Mouse (Mus musculus): ENCODE results near the gene Mgmt. TPM values are rescaled to one million over a fixed set of nuclear protein-coding genes. Genes with fewer than 3 reads are reported as not detected.

The Mgmt gene
- total and polyA plus RNA-seq, 3 experiments = not detected

- no peak overlapping the region for H3K27ac ChIP-seq (ENCODE audit: control insufficient read depth, low read depth, low read length)
- H3K36me3 ChIP-seq (ENCODE audit: control insufficient read depth in 1 of 2, insufficient read depth in 2 of 2, low read length in 2 of 2) = no peaks in the 10 kb centered on the region
- no peaks in the 10 kb centered on the region for H3K9me3 ChIP-seq (replicated peaks; ENCODE audit: insufficient read depth, low read length)
- no peak overlapping the region for H3K4me3 ChIP-seq (ENCODE audit: control insufficient read depth in 1 of 2, insufficient read depth in 1 of 2, low read depth in 2 of 2, low read length in 2 of 2)
- no peak overlapping the region for H3K9ac ChIP-seq (ENCODE audit: control insufficient read depth, low read depth, low read length, poor library complexity, severe bottlenecking)
- H3K4me1 ChIP-seq (ENCODE audit: control insufficient read depth in 1 of 2, insufficient read depth in 2 of 2, low read length in 2 of 2) = no peaks in the 10 kb centered on the region
- no peaks in the 10 kb centered on the region for H3K79me2 ChIP-seq (ENCODE audit: control insufficient read depth, insufficient read depth, low read length, poor library complexity)
- no peaks in the 10 kb centered on the region for H3K27me3 ChIP-seq (ENCODE audit: control insufficient read depth in 1 of 2, insufficient read depth in 2 of 2, low read length in 2 of 2)
- no peak for DNase-seq (ENCODE audit: low read depth, low spot score)
- TF ChIP-seq NRF1 (IDR thresholded peaks at IDR 0.05; ENCODE audit: insufficient read depth, low read depth, low read length, poor library complexity, severe bottlenecking) (no peak), MAX (IDR thresholded peaks at IDR 0.05; ENCODE audit: low read length) (no peak), HCFC1 (IDR thresholded peaks at IDR 0.05; ENCODE audit: low read depth, low read length) (no peak), TBP (IDR thresholded peaks at IDR 0.05; ENCODE audit: low read depth, low read length) (no peak), POLR2AphosphoS5 (IDR thresholded peaks at IDR 0.05; ENCODE audit: borderline replicate concordance, low read depth, low read length) (no peak), SIN3A (IDR thresholded peaks at IDR 0.05; ENCODE audit: low read length) (no peak), USF2 (IDR thresholded peaks at IDR 0.05; ENCODE audit: borderline replicate concordance in 1 of 2, insufficient read depth in 1 of 2, low read depth in 1 of 2, low read length in 2 of 2) (no peak), GATA1 (IDR thresholded peaks at IDR 0.05; ENCODE audit: low read depth, low read length) (no peak), POLR2A (IDR thresholded peaks at IDR 0.05; ENCODE audit: control insufficient read depth in 1 of 2, insufficient read depth in 1 of 2, low read depth in 1 of 2, low read length in 2 of 2, poor library complexity in 1 of 2) (no peak), CHD1 (IDR thresholded peaks at IDR 0.05; ENCODE audit: low read depth, low read length) (no peak), MAFK (IDR thresholded peaks at IDR 0.05; ENCODE audit: borderline replicate concordance, low read depth, low read length) (no peak), TAL1 (IDR thresholded peaks at IDR 0.05; ENCODE audit: low read length) (no peak), RAD21 (IDR thresholded peaks at IDR 0.05; ENCODE audit: low read depth, low read length) (no peak)
Measured at GRCm38 (mm10) chr7:137065408-137065807, 171.0 kb downstream of the Mgmt start.

GRCm38 (mm10) chr7:137066211-137066610, 171.8 kb downstream of the Mgmt start:
- Histone ChIP-seq H3K36me3 (ENCODE audit: control insufficient read depth in 1 of 2, insufficient read depth in 2 of 2, low read length in 2 of 2) (no peaks in the 10 kb centered on the region), H3K4me3 (ENCODE audit: control insufficient read depth in 1 of 2, insufficient read depth in 1 of 2, low read depth in 2 of 2, low read length in 2 of 2) (no peak overlapping the region), H3K9me3 (replicated peaks; ENCODE audit: insufficient read depth, low read length) (no peaks in the 10 kb centered on the region), H3K27me3 (ENCODE audit: control insufficient read depth in 1 of 2, insufficient read depth in 2 of 2, low read length in 2 of 2) (no peaks in the 10 kb centered on the region), H3K4me1 (ENCODE audit: control insufficient read depth in 1 of 2, insufficient read depth in 2 of 2, low read length in 2 of 2) (no peaks in the 10 kb centered on the region), H3K79me2 (ENCODE audit: control insufficient read depth, insufficient read depth, low read length, poor library complexity) (no peaks in the 10 kb centered on the region), H3K27ac (ENCODE audit: control insufficient read depth, low read depth, low read length) (no peak overlapping the region), H3K9ac (ENCODE audit: control insufficient read depth, low read depth, low read length, poor library complexity, severe bottlenecking) (no peak overlapping the region)
- DNase-seq (ENCODE audit: low read depth, low spot score) = no peak
- TF ChIP-seq UBTF (IDR thresholded peaks at IDR 0.05; ENCODE audit: borderline replicate concordance, insufficient read depth, low read depth, low read length) (no peak), USF2 (IDR thresholded peaks at IDR 0.05; ENCODE audit: borderline replicate concordance in 1 of 2, insufficient read depth in 1 of 2, low read depth in 1 of 2, low read length in 2 of 2) (no peak), TAL1 (IDR thresholded peaks at IDR 0.05; ENCODE audit: low read length) (no peak)

- Histone ChIP-seq H3K79me2 (ENCODE audit: control insufficient read depth, insufficient read depth, low read length, poor library complexity) (no peaks in the 10 kb centered on the region), H3K4me3 (ENCODE audit: control insufficient read depth in 1 of 2, insufficient read depth in 1 of 2, low read depth in 2 of 2, low read length in 2 of 2) (no peak overlapping the region), H3K9me3 (replicated peaks; ENCODE audit: insufficient read depth, low read length) (no peaks in the 10 kb centered on the region), H3K4me1 (ENCODE audit: control insufficient read depth in 1 of 2, insufficient read depth in 2 of 2, low read length in 2 of 2) (no peaks in the 10 kb centered on the region), H3K9ac (ENCODE audit: control insufficient read depth, low read depth, low read length, poor library complexity, severe bottlenecking) (no peak overlapping the region), H3K27ac (ENCODE audit: control insufficient read depth, low read depth, low read length) (no peak overlapping the region), H3K27me3 (ENCODE audit: control insufficient read depth in 1 of 2, insufficient read depth in 2 of 2, low read length in 2 of 2) (no peaks in the 10 kb centered on the region), H3K36me3 (ENCODE audit: control insufficient read depth in 1 of 2, insufficient read depth in 2 of 2, low read length in 2 of 2) (no peaks in the 10 kb centered on the region)
- DNase-seq (ENCODE audit: low read depth, low spot score) = no peak
- no peak for TF ChIP-seq ELF1 (IDR thresholded peaks at IDR 0.05; ENCODE audit: low read depth, low read length)
Measured at GRCm38 (mm10) chr7:137066997-137067396, 172.6 kb downstream of the Mgmt start.
